Mouse (Mus musculus) frontal cortex, postnatal 14 days (tissue): ENCODE results near the gene St8sia1.
"Not testable (repeated sequence)": the region's sequence is repeated elsewhere in the genome, so short reads cannot be mapped to it uniquely, and the experiment has no call there.

ENCODE experiments used
- DNase-seq, 2 experiments: peaks; one replicate each; pipeline ENCODE4 v3.0.0; 2022; ENCODE audit warnings: low spot score in 2 of 2

St8sia1 gene

GRCm38 (mm10) chr6:142964076-142964530 is at the start of gene St8sia1:
Gene St8sia1, minus strand, starts transcription at chr6:142964452.
- DNase-seq: peak; percentile 34 to 53

DNA sequence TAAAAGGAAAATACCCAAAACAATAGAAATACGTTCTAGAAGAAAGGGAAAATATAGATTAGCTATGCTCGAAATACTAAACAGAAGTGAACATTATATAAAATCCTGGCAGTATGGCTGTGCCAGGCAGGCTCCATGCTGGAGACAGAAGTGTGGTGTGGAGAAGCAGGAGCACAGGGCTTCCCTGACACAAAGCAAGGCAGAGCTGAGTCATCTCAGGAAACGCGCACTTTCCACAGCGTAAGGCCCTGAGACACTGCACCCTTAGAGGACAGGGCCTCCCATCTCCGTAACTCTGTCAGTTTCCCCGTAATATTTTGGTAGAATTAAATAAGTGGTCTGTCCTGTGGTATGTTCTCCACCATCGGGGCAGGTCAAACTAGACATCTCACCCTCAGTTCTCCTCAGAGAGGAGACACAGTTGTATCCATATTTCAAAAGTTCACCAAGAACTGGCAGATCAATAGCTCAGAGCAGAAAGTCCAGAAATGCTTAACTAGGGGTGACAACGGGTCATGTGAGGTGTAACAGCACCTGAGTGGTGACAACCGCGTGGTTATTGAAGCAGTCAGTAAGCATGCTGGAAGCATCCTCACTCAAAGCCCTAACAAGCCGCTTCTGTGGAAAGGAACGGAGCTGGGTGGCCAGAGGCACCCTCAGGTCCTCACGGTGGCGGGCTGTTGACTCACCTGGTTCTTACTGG is 48.4 kb upstream of the St8sia1 start:
- DNase-seq: no peak

GRCm38 (mm10) chr6:143008865-143009264 is 44.6 kb upstream of the St8sia1 start:
- no peak for DNase-seq

- not testable (repeated sequence) for DNase-seq
These were observed 41.0 kb upstream of the St8sia1 start for GRCm38 (mm10) chr6:143005209-143005608.

GRCm38 (mm10) chr6:143004801-143005200 is 40.5 kb upstream of the St8sia1 start:
- no peak for DNase-seq

- DNase-seq: no peak
These were observed 34.2 kb upstream of the St8sia1 start for GRCm38 (mm10) chr6:142998221-142998999.

- no peak for DNase-seq
These were observed 32.6 kb upstream of the St8sia1 start for GRCm38 (mm10) chr6:142996887-142997286.

- no peak for DNase-seq
These were observed 31.3 kb upstream of the St8sia1 start for GRCm38 (mm10) chr6:142995567-142995966.

DNA sequence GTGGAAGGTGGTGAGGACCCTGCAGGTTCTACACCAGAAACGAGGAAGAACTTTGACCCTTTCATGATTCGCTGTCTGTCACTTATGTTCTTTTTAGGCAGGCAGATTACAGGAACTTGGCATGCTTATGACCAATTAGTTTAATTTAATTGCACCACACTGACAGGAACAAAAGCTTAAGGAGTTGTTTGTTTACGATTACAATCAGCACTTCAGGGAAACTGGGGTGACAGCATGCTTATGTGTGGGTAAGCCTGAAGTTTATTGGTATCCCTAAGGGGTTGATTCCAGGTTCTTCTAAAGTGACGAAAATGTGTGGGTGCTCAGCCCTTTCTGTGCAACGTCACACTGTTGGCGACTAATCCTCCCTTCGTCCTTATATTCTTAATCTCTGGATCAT is 30.6 kb upstream of the St8sia1 start:
- no peak for DNase-seq

DNA sequence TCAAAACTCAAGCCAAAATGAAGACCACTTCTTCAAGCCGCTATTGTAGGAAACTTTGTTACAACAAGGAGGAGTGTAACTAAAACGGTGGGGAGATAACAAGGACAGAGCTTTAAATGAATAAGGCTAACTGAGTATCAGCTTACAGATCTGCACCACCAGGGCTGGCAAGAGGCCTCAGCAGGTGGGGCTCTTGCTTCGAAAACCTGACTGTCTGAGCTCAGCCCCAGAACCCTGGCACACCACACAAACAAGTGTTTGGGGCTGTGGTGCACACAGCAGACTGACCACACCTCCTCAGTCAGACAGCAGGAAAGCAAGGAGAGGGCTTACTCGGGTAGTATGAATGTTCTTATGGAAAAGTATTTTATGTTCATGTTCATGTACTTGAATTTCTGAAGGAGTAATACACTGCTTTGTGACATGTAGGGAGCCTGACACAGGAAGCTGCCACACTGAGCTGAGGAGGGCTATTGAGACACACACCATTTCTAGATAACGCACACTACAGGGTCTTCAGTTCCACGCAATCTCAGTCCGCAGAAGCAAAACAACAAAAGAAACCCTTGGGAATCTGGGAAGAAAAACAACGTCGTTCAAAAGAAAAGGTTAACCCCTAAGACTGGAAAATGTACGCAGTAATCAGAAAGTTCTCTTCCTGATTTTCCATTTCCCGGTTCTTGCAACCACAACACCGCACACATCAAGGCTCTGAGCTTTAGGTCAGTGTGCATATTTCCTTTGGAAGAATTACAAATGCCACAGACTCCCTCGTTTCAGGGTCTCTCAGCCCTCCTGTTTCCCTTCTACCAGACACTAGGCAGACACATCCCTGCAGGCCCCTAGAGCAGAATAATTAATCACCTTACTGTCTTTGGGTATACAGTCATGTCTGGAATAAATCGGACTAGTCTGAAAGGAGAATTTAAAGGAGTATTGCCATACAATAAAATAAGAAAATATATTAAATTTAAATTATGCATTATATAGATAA is 29.8 kb upstream of the St8sia1 start:
- no peak for DNase-seq

- DNase-seq: no peak
These were observed 28.7 kb upstream of the St8sia1 start for GRCm38 (mm10) chr6:142992971-142993370.

- DNase-seq: no peak
These were observed 27.8 kb upstream of the St8sia1 start for GRCm38 (mm10) chr6:142992099-142992498.

DNA sequence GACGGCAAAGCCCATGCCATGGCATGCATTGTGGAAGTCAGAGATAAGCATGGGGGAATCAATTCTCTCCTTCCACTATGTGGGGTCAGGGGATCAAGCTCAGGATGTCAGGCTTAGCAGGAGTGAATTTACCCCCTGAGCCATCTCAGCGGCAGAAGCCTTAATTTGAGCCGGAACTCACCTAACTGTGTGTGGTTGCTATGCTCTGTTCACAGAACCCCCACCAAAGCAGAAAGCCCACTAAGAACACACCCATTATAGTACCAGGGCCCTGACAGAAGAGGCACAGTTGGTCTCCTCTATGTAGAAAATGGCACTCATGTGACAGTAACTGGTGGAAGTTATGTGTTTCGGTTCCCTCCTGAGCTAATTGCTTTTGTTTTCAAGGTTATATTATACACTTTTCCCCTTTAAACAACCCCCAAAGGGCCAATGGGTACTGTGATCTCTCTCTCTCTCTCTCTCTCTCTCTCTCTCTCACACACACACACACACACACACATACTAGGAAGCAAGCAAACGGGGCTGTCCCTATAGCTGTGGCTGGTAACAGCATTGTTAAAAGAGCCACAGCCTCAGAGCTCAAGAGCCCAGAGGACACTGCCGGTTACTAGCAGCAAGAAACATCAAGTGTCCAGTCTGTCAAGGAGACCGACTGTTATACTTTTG is 27.3 kb upstream of the St8sia1 start:
- no peak for DNase-seq

GRCm38 (mm10) chr6:142990516-142990915 is 26.3 kb upstream of the St8sia1 start:
- no peak for DNase-seq

GRCm38 (mm10) chr6:142989495-142989894 is 25.2 kb upstream of the St8sia1 start:
- no peak for DNase-seq

GRCm38 (mm10) chr6:142988753-142989152 is 24.5 kb upstream of the St8sia1 start:
- peak; percentile 32 to 64 for DNase-seq

DNA sequence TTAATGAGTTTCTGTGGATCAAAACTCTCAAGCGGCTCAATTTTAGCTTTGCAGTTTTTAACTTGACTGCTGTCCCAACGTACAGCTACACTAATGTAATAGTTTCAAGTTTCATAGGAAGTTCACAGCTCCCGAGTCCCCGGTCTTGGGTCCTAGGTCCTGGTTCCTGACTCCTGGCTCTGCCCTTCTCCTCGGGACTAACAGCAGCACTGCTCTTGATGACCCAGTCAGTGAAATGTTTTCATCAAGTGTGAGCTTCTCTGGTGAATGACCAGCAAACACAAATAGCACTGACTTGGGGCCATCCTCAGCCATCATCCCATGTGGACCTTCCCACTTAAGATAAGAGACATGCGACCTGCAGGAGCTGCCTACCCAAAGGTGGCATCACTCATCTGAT is 24.0 kb upstream of the St8sia1 start:
- no peak for DNase-seq

- DNase-seq: no peak
These were observed 23.4 kb upstream of the St8sia1 start for GRCm38 (mm10) chr6:142987616-142988015.

GRCm38 (mm10) chr6:142986706-142987105 is 22.5 kb upstream of the St8sia1 start:
- DNase-seq: not testable (repeated sequence)

GRCm38 (mm10) chr6:142985561-142986238 is 21.4 kb upstream of the St8sia1 start:
- DNase-seq: not testable (repeated sequence)
